Mouse (Mus musculus) megakaryocyte, embryonic 14.5 days (primary cell): Measurements from ENCODE around the gene Mapkapk3.

Experiments used
- FLI1 ChIP-seq: IDR thresholded peaks from 2 replicates; pipeline ENCODE4 v1.6.1; 2012; ENCODE audit warnings: low read length, inconsistent platforms, mixed read lengths
- GATA1 ChIP-seq: IDR thresholded peaks from 3 replicates; pipeline ENCODE4 v1.6.1; 2012; ENCODE audit warnings: mixed read lengths, low read length, inconsistent platforms, borderline replicate concordance

GRCm38 (mm10) chr9:107281241-107281987, 8.3 kb downstream of the Mapkapk3 start:
- no peak for TF ChIP-seq GATA1
- TF ChIP-seq FLI1 = no peak
